Mouse (Mus musculus): ENCODE data around the gene Ephb3. TPM values are rescaled to one million over a fixed set of nuclear protein-coding genes. Genes with fewer than 3 reads are reported as not detected.
A peak's percentile ranks its signal among the peaks of the same experiment; 100 is the strongest.

The Ephb3 gene
- total RNA-seq, 2 experiments from 2014 or later: 5.4 to 6.2 TPM

GRCm38 (mm10) chr16:21241030-21241429 lies 36.5 kb downstream of the Ephb3 start:
- intact Hi-C loops (cut with DNase I): no loop called here
- DNase-seq (ENCODE audit: low spot score): no peak

DNA sequence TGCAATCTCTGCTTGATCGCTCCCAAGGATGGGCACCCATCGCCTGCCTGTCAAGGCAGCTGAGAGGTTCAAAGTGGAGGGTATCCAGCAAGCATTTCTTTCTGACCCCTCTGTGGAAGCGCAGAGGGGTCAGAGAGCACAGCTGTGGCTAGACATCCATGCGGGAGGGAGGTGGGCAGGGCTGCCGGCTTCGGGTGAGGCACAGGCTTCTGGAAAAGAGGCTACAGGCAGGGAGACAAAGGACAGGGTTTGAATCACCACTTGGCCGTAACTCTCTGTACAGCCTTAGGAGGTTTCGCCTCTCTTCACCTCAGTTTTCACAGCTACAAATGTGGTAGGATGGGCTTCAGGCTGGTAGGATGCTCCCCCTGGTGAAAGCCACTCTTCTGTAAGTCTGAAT lies 38.4 kb downstream of the Ephb3 start:
- intact Hi-C loops (cut with DNase I): no loop called here
- no peak for DNase-seq (ENCODE audit: low spot score)

DNA sequence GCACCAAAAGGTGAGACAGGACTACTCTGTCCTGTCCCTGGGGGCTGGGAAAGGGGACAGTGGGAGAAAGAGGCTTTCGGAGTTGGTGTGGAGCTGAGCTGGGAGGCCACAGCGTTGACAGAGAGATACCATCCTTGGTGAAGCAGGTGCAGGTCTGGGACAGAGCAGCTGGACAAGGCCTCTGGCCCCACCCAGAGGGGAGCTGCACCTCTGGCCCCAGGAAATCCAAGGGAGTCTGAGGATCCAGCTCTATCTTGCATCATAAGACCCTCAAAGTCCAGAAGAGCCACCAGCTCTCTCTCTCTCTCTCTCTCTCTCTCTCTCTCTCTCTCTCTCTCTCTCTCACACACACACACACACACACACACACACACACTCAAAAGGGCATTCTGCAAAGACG lies 40.2 kb downstream of the Ephb3 start:
- intact Hi-C loops (cut with DNase I): loop anchor here (5.0 kb wide), 3 partner anchors 47 to 122 kb away; no protein-coding TSS in a partner anchor
- DNase-seq (ENCODE audit: low spot score): no peak

DNA sequence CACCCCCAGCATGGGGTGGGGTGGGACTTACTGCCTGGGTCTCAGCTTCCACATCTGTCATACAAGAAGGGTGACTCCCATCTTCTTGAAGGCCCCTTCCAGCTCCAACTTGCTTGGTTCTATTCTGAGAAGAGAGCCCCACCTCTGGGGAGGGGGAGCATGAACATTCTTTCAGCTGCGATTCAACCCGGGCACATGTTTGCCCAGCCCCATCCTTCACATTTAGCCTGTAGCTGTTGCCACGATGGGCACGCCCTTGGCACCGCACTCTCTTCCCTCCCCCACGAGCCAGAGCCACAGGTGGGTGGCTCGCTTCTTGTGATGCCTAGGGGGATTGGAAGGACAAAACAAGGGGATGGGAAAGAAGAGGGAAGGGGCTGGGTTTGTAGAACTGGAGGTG lies 40.8 kb downstream of the Ephb3 start:
- intact Hi-C loops (cut with DNase I): loop anchor here (5.0 kb wide), 3 partner anchors 47 to 122 kb away; no protein-coding TSS in a partner anchor
- DNase-seq (ENCODE audit: low spot score): no peak

GRCm38 (mm10) chr16:21245931-21246390 lies 41.4 kb downstream of the Ephb3 start:
- intact Hi-C loops (cut with DNase I): loop anchor here (5.0 kb wide), 3 partner anchors 46 to 121 kb away; no protein-coding TSS in a partner anchor
- peak; percentile 69 for DNase-seq (ENCODE audit: low spot score)

- DNase-seq (ENCODE audit: low spot score): no peak
Observed at GRCm38 (mm10) chr16:21246391-21247036, 42.0 kb downstream of the Ephb3 start.

DNA sequence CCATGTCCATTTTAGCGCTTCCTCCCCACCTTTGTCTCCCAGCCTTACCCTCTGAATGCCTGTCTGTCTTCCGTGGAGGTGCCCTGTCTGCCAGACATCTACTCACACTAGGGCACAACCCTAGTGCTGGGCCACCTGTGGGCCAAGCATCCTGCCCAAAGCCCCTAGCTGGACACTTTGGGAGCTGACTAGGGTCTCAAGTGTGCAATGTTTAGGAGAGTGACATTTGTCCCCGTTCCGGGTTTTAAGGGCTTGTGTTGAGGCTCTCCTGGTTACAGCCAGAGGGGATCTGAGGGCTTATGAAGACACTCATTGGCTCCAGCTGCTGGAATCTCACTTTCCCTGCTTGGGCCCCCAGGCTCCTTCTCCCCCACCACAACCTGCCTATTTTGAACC lies 42.5 kb downstream of the Ephb3 start:
- intact Hi-C loops (cut with DNase I): loop anchor here (5.0 kb wide), 3 partner anchors 45 to 120 kb away; no protein-coding TSS in a partner anchor
- DNase-seq (ENCODE audit: low spot score): no peak

More at GRCm38 (mm10) chr16:21246391-21247036, 42.0 kb downstream of the Ephb3 start:
- intact Hi-C loops (cut with DNase I): loop anchor here (5.0 kb wide), 3 partner anchors 46 to 121 kb away; no protein-coding TSS in a partner anchor

DNA sequence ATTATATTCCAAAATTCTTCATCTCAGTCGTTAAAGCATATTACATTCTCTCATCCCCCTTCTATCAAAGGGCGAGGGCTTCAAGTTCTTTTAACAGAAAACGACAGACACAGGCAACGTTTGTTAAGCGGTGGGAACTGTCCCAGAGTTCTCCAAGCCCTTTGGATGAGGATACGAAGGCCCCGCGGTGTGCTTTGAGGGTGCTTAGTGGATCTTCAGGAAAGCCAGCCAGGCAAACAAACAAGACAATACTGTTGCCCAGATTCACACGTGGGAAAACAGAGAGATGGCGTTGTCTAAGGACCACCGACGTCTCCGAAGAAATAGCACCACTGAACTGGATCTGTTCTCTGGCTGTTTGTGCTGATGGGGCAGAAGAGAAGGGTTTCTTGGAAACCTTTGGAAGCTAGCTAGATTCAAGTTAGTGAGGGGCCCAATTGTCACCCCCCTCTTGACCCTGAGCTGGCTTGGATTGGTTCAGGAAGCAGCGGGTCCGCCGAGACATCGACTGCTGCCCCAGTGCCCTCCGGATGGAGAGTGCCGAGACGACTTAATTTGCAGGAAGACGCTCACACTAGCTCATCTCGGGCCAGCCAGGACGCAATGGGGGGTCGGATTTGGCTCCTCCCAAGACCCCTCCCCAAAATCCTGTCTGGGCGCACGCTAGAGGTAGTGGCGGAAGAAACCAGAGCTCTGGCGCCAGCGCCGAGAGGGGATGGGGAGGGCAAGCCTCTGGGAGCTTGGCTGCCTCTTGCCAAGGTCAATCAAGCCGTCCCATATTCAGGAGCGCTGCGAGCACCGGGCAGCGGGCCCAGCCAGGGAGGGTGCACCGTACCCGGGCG lies 43.5 kb downstream of the Ephb3 start:
- intact Hi-C loops (cut with DNase I): loop anchor here (5.0 kb wide), 3 partner anchors 44 to 119 kb away; no protein-coding TSS in a partner anchor
- DNase-seq (ENCODE audit: low spot score): peak; percentile 31

- no peak for DNase-seq (ENCODE audit: low spot score)
- intact Hi-C loops (cut with DNase I): loop anchor here (5.0 kb wide), 3 partner anchors 43 to 118 kb away; no protein-coding TSS in a partner anchor
Observed at GRCm38 (mm10) chr16:21248713-21249531, 44.4 kb downstream of the Ephb3 start.

DNA sequence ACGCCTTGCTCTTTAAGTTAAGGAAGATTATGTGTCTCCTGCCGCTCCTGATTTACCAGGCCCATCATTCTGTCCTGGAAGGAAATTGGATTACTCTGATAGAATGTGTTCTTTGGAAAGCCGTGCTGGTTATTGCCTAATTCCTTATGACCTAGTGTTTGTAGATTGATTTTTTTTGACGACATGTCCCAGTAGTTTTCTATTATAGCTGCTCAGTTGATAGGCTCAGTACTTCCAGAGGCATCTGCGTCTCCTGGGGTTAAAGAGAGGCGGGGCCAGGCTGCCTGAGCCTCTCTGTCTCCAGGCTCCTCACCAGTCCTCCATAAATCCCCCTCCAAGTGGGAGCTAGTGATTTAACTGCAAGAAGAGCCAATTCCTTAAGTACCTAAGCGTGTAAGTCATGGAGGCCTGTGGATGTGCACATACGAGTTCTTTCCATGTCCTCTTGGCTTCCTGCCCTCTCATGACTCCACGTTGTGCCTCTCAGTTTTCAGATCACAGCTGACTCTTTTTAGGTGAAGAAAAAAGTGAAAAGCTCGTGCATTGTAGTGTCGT lies 47.9 kb downstream of the Ephb3 start:
- intact Hi-C loops (cut with DNase I): no loop called here
- DNase-seq (ENCODE audit: low spot score): no peak

DNA sequence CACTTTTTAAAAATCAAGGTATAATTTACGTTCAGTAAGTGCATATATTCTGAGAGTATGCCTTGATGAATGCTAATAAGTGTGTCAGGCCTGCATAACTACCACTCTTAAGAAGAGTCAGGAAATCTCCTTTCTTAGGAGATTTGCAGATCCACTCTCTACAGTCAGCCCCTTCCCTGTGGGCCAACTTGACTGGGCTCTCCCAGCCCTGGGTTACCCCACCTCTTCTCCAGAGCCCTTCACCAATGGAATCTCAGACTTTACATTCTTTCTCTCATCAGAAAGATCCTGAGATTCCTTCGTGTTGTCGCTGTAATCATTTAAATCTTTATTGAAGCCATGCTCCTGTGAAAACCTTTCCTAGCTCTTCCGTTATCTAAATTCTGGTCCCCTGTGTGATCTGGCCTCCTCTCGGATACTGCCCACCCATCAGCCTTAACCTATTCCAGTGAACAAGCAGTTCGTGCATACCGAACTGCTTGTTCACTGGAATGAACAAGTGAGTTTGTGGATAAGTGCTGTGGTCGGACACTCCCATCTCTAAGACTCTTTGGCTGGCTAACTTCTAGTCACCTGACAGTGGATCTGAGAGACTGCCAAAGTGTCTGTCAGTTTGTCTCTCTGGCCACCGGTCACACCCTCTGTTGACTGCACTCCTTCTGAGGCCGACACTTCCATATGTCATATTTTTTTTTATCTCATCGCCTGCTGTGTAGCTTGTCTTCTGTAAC lies 51.2 kb downstream of the Ephb3 start:
- intact Hi-C loops (cut with DNase I): no loop called here
- no peak for DNase-seq (ENCODE audit: low spot score)

- intact Hi-C loops (cut with DNase I): no loop called here
- no peak for DNase-seq (ENCODE audit: low spot score)
Observed at GRCm38 (mm10) chr16:21256514-21257305, 52.2 kb downstream of the Ephb3 start.

DNA sequence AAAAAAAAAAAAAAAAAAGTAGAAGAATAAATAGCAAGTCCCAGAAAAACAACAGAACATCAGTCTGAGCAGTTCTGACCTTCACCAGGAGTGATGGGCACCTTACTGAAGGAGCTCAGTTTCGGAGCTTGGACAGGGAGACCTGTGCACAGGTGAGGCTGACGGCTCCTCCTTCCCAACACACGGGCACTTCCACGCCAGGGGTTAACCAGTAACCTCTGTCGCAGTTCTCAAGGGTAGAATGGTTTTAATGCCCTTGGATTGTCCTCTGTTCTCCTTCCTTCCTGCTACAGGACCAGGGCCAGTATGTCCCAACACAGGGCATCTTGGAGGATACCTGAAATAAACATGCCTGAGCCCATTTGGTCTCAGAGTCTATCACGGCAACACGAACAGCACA lies 60.9 kb downstream of the Ephb3 start:
- intact Hi-C loops (cut with DNase I): no loop called here
- DNase-seq (ENCODE audit: low spot score): no peak

GRCm38 (mm10) chr16:21269775-21270174 lies 65.2 kb downstream of the Ephb3 start:
- DNase-seq (ENCODE audit: low spot score): no peak
- intact Hi-C loops (cut with DNase I): no loop called here

DNA sequence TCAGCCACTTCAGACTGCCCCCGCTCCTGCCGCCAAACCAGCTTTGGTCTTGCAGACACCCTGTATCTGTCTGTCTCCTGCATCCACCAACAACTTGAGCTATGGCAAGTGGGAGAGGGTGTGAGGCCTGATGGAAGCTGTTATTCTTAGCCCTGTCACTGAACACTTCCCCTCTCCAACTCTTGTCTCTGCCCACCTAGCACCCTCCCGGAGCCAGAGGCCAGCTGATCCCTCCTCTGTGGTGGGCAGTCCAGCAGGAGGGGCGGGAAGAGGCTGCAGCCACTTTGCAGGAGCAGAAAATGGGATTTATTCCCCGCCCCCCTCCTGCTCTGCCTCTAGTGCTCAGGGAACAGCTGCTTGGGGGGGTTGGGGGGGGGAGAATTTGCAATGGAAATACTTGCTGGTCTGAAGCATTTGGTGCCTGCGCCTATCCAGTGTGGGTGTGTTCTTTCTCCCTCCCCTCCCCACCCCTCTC lies 67.3 kb downstream of the Ephb3 start:
- no peak for DNase-seq (ENCODE audit: low spot score)
- intact Hi-C loops (cut with DNase I): no loop called here

GRCm38 (mm10) chr16:21272748-21273147 lies 68.2 kb downstream of the Ephb3 start:
- intact Hi-C loops (cut with DNase I): no loop called here
- DNase-seq (ENCODE audit: low spot score): no peak
